12 mouse cellular contexts compared by ENCODE assay signal in genomic region chr12:21140153-21140552, GRCm38 (mm10).
DNase-seq lines count a peak whose midpoint lies in the region; ATAC-seq and TF ChIP-seq lines count a peak whose summit lies in the region.
"Had no signal": no experiment of that assay in that cellular context is flagged by ENCODE, and none has a peak within 500 bp of the region (broad histone marks: within the 10 kb centered on the region; RNA-seq: fewer than 3 reads in every experiment).

No protein-coding gene starts in this region.

- 77% methylated on average over 14 of the region's 14 CpGs for WGBS in forebrain, embryonic 14.5 days
- WGBS in liver, postnatal 0 days (ENCODE audit: insufficient replicate concordance) = 87% methylated on average over 14 of the region's 14 CpGs

- intact Hi-C loops in left cerebral cortex, postnatal 14 days (cut with DNase I) = loop anchor here (2.0 kb wide), 1 partner anchor 63 kb away; no protein-coding TSS in a partner anchor
- intact Hi-C loops in gastrocnemius, postnatal 36 days (cut with DNase I) = no loop called here

- no peaks in the 10 kb centered on the region for H3K9me3 ChIP-seq in forebrain, embryonic 14.5 days (replicated peaks; ENCODE audit: control insufficient read depth, low read length)
- H3K9me3 ChIP-seq in liver, postnatal 0 days (ENCODE audit: low read length) = no peaks in the 10 kb centered on the region
- H3K9me3 ChIP-seq: liver, embryonic 12.5 days had no signal

- H3K9ac ChIP-seq in forebrain, embryonic 14.5 days (ENCODE audit: low read length) = no peak overlapping the region
- no peak overlapping the region for H3K9ac ChIP-seq in liver, postnatal 0 days (replicated peaks)
- H3K9ac ChIP-seq: liver, embryonic 12.5 days had no signal

- ATAC-seq in forebrain, embryonic 14.5 days = 0 out of 2 replicates have a peak, but pooled peaks have one; percentile 16
- ATAC-seq in liver, postnatal 0 days = no peak
- ATAC-seq: liver, embryonic 12.5 days had no signal

- H3K36me3 ChIP-seq in forebrain, embryonic 14.5 days (ENCODE audit: control insufficient read depth, insufficient read depth, low read length) = no peaks in the 10 kb centered on the region
- no peaks in the 10 kb centered on the region for H3K36me3 ChIP-seq in liver, postnatal 0 days (replicated peaks; ENCODE audit: insufficient read depth, low read length)
- H3K36me3 ChIP-seq: G1E; liver, embryonic 12.5 days had no signal

- peaks cover 28% of the 10 kb centered on the region for H3K4me1 ChIP-seq in forebrain, embryonic 14.5 days (ENCODE audit: control insufficient read depth, insufficient read depth, low read length)
- H3K4me1 ChIP-seq in liver, postnatal 0 days (ENCODE audit: insufficient read depth) = peaks cover 36% of the 10 kb centered on the region

- H3K27ac ChIP-seq in forebrain, embryonic 14.5 days (ENCODE audit: low read depth, low read length) = peak overlapping the region; percentile 35
- no peak overlapping the region for H3K27ac ChIP-seq in liver, postnatal 0 days (ENCODE audit: low read depth)
- H3K27ac ChIP-seq: liver, embryonic 12.5 days had no signal

- H3K4me3 ChIP-seq in forebrain, embryonic 14.5 days (ENCODE audit: low read depth, low read length) = no peak overlapping the region
- no peak overlapping the region for H3K4me3 ChIP-seq in liver, postnatal 0 days (ENCODE audit: low read depth, low read length)
- H3K4me3 ChIP-seq: liver, embryonic 12.5 days had no signal

- TF ChIP-seq EP300 in liver, postnatal 0 days (IDR thresholded peaks at IDR 0.05; ENCODE audit: low read depth) = no peak

- H3K27me3 ChIP-seq in forebrain, embryonic 14.5 days (replicated peaks; ENCODE audit: control insufficient read depth, insufficient read depth, low read length) = no peaks in the 10 kb centered on the region
- H3K27me3 ChIP-seq in liver, postnatal 0 days (ENCODE audit: insufficient read depth, low read length) = no peaks in the 10 kb centered on the region
- H3K27me3 ChIP-seq: liver, embryonic 12.5 days had no signal

- no peak for TF ChIP-seq CTCF in liver, postnatal 0 days (IDR thresholded peaks at IDR 0.05; ENCODE audit: low read depth)

- no peak overlapping the region; the same call in 1 of the 2 replicates for H3K4me2 ChIP-seq in forebrain, embryonic 14.5 days (ENCODE audit: low read length)
- no peak overlapping the region for H3K4me2 ChIP-seq in liver, postnatal 0 days (ENCODE audit: low read depth, low read length)
- H3K4me2 ChIP-seq: liver, embryonic 12.5 days had no signal

- peak; percentile 42 for DNase-seq in cerebellum, adult 11 months
- no peak for DNase-seq in cerebellum, postnatal 4 days (ENCODE audit: low spot score in 2 of 2)
- DNase-seq in R1 (ENCODE audit: low read depth, low spot score) = peak; percentile 35
- DNase-seq in forebrain, embryonic 14.5 days (ENCODE audit: low spot score) = peak; percentile 47
- peak; percentile 76 to 78 for DNase-seq in left cerebral cortex, postnatal 14 days (ENCODE audit: low spot score in 2 of 2)
- DNase-seq in liver, postnatal 0 days = no peak
- no peak for DNase-seq in urinary bladder, postnatal 14 days (ENCODE audit: low spot score)
- DNase-seq in gastrocnemius, postnatal 36 days = no peak
- DNase-seq: gastrocnemius, postnatal 10 days; heart, postnatal 36 days had no signal

Comparison
In these comparisons a context has a peak if more than half of its experiments do, and no peak if none do; other contexts are left out.
1. DNase-seq: peak in cerebellum, adult 11 months (single experiment), R1 (single experiment), forebrain, embryonic 14.5 days (single experiment) and left cerebral cortex, postnatal 14 days (2 of 2); none in cerebellum, postnatal 4 days (0 of 2), liver, postnatal 0 days (single experiment), urinary bladder, postnatal 14 days (single experiment) and gastrocnemius, postnatal 36 days (0 of 2).